Mouse (Mus musculus): Measurements from ENCODE around the gene Epb41l1.

Epb41l1 gene

GRCm38 (mm10) chr2:156420694-156421380 is at the start of gene Epb41l1:
TSS of gene Epb41l1 (plus strand) at chr2:156420909.
- no peak for DNase-seq (ENCODE audit: low read depth)

- DNase-seq (ENCODE audit: low read depth) = no peak
Measured at GRCm38 (mm10) chr2:156376956-156377355, 43.8 kb upstream of the Epb41l1 start.

DNA sequence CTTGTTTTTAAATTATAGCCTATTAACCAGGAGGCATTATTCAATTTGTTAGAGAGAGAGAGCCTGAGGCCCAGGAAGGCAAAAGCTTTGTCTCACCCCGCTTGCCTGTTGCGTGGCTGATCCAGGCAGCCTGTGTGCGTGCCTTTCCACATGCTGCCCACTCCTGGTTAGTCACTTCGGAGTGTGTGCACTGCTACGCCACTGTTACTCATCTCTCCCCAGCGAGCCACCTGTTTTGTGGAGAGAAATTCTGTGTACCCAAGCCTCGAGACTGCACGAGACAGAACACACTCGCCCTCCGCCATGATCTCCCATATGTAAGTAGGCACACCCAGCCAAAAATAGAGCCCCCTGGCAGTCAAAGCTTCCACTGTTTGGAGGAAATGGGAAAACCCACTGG is 40.8 kb upstream of the Epb41l1 start:
- DNase-seq (ENCODE audit: low read depth) = no peak

GRCm38 (mm10) chr2:156381350-156381749 is 39.4 kb upstream of the Epb41l1 start:
- peak; percentile 20 for DNase-seq (ENCODE audit: low read depth)

GRCm38 (mm10) chr2:156392461-156393154 is 28.1 kb upstream of the Epb41l1 start:
- DNase-seq (ENCODE audit: low read depth) = peak; percentile 85

DNA sequence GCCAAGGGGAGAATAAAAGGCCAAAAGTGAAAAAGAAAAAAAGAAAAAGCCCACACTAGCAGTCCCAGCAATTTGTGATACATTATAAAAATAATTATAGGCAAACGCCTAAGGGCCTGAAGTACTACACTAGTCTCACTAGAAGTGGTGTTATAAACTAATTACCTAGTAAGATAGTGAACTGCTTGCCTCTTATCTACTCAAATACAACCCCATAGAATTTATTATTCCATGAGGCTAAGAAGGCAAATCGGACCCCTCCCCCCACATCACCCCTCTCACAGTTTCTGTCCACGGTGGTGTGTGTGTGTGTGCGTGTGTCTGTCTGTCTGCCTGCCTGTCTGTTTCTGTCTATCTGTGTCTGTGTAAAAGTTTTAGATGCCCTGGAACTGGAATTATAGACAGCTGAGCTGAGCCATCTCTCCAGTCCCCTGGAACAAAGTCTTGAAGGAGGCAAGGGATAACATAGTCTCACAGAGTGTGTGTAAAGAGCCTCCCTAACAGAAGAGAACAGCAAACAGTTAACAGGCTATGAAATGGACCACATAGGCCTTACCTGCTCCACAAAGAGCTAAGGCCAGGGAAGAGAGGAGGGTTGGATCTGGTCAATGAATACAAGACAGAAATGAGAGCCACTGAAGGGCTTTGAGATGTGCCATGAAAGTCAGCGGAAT is 27.4 kb upstream of the Epb41l1 start:
- peak; percentile 47 for DNase-seq (ENCODE audit: low read depth)

DNA sequence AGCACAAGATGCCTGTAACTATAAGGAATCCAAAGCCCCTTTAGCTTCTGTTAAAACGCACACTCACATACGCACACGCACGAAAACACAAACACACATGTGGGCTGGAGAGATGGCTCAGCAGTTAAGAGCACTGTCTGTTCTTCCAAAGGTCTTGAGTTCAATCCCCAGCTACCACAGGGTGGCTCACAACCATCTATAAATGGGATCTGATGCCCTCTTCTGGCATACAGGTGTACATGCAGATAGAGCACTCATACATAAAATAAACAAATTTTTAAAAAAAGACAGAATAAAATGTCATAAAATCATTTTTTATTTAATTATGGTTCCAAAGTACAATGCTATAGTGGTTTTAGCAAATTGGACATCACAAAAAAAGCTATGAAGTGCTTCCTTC is 26.4 kb upstream of the Epb41l1 start:
- peak; percentile 72 for DNase-seq (ENCODE audit: low read depth)

DNA sequence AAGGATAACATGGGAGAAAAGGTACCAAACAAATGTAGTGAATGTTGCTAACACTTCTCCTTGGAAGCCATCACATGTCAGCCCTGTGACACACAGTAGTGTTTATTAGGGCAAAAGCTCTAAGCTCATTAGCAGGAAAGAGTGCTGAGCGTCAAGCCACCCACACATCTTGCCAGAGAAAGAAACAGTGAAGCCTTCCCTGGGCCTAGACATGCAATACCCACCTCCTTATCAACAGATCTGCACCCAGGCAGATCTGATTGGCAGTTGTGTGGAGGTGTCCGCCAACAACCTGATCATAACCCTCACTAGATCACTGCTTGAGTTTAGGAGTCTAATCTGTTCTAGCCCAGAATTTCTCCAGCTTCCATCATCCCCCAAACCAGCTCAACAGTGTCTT is 24.6 kb upstream of the Epb41l1 start:
- DNase-seq (ENCODE audit: low read depth) = no peak

DNA sequence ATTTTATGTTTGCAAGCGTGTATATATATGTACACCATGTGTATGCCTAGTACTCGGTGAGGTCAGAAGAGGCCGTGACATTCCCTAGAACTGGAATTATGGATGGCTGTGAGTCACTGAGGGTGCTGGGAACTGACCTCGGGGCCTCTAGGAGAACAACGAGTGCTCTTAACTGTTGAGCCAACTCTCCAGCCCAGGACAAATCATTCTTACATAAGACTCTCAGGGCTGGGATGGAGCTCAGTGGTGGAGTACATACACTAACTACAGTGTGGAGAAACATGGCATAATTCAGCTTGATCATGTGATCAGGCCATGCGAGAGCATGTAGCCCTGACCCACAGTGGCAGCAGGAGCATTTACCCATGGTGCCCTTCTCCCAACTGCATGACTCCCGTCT is 22.7 kb upstream of the Epb41l1 start:
- DNase-seq (ENCODE audit: low read depth) = no peak

- no peak for DNase-seq (ENCODE audit: low read depth)
Measured at GRCm38 (mm10) chr2:156399485-156399884, 21.2 kb upstream of the Epb41l1 start.

DNA sequence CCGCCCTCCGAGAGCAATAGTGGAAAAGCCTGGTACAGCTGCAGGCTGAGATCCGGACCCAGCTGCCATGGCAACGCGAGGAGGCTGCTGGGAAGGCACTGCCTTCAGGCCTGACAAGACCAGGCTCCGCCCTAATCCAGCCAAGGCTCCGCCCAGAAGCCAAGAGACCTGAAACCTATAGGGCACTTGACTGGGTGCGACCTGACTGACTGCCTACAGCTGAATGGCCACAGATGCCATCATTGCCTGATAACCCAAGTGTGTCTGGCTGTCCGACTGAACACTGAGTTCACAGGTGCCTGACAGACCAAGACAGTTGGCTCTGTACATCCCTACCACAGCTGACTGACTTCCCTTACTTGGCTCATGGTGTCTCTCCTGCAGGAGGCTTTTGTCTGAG is 19.4 kb upstream of the Epb41l1 start:
- DNase-seq (ENCODE audit: low read depth) = peak; percentile 24

GRCm38 (mm10) chr2:156402036-156402435 is 18.7 kb upstream of the Epb41l1 start:
- DNase-seq (ENCODE audit: low read depth) = no peak

GRCm38 (mm10) chr2:156406987-156407386 is 13.7 kb upstream of the Epb41l1 start:
- no peak for DNase-seq (ENCODE audit: low read depth)

GRCm38 (mm10) chr2:156408168-156408567 is 12.5 kb upstream of the Epb41l1 start:
- DNase-seq (ENCODE audit: low read depth) = no peak

DNA sequence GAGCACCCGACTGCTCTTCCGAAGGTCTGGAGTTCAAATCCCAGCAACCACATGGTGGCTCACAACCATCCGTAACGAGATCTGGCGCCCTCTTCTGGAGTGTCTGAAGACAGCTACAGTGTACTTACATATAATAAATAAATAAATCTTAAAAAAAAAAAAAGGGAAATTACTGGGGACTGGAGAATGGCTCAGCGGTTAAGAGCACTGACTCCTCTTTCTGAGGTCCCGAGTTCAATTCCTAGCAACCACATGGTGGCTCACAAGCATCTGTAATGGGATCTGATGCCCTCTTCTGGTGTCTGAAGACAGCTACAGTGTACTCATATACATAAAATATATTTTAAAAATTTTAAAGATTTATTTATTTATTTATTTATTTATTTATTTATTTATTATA is 9.4 kb upstream of the Epb41l1 start:
- peak; percentile 65 for DNase-seq (ENCODE audit: low read depth)

DNA sequence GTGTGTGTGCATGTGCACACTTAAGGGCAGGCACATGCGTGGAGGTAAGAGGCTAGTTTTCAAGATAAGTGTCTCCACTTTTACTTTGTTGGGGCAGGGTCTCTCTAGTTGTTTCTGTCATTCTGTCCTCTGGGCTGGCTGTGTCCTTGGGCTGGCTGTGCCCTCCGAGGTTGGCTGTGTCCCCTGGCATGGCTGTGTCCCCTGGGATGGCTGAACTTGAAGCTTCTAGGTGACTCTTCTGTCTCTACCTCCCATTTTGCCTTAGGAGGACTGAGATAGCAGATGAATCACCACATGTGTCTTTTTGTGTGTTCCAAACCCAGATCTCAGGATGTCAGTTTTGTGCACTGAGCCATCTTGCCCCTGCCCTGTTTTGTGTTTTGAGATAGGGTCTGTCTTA is 5.7 kb upstream of the Epb41l1 start:
- DNase-seq (ENCODE audit: low read depth) = no peak

DNA sequence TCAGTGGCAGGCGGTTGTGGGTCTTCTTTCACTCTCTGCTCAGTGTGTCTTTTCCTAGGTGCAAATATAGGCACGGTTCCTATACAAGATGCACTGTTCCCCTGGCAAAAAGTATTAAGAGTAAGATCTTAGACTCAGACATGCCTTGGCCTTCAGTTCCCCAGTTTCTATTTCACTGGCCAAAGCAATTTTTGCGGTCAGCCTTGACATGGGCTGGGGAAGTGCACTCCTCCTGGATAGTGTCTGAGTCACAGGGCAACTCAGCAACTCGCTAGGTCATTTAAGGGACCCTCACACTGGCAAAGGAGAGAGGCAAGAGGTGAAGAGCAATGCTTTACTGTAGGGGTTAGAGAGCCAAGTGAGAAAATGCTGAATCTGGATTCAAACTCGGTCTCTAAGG is 5.0 kb upstream of the Epb41l1 start:
- peak; percentile 76 for DNase-seq (ENCODE audit: low read depth)

GRCm38 (mm10) chr2:156417194-156417593 is 3.5 kb upstream of the Epb41l1 start:
- peak; percentile 23 for DNase-seq (ENCODE audit: low read depth)

GRCm38 (mm10) chr2:156418467-156418866 is 2.2 kb upstream of the Epb41l1 start:
- DNase-seq (ENCODE audit: low read depth) = no peak

- no peak for DNase-seq (ENCODE audit: low read depth)
Measured at GRCm38 (mm10) chr2:156420327-156420693, 399 bp upstream of the Epb41l1 start.

- DNase-seq (ENCODE audit: low read depth) = no peak
Measured at GRCm38 (mm10) chr2:156421381-156422110, 837 bp downstream of the Epb41l1 start.

DNA sequence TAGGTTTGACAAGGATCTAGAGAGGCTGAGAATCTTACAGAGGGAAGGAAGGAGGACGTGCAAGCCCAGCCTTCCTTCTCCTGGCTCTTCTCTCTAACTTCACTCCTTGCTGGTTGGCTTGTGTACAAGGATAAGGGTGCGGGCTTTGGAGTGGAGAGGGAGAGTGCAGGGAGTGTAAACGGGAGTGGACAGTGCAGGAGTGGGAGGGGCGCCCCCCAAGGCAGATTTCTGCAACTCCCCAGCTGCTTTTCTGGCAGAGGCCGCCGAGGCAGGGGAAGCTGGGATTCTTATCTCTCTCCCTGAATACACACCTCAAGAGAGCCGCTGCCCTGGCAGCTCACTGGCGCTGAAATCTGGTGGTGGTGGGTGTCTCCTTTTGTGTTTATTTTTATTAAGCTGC is 1.9 kb downstream of the Epb41l1 start:
- no peak for DNase-seq (ENCODE audit: low read depth)

- DNase-seq (ENCODE audit: low read depth) = no peak
Measured at GRCm38 (mm10) chr2:156423672-156424071, 3.0 kb downstream of the Epb41l1 start.

Data from 416B (cell line).